Mouse (Mus musculus) megakaryocyte, embryonic 14.5 days (primary cell): ENCODE measurements around the gene Spry1.

ENCODE experiments used
- FLI1 ChIP-seq: IDR thresholded peaks from 2 replicates; pipeline ENCODE4 v1.6.1; 2012; ENCODE audit warnings: low read length, inconsistent platforms, mixed read lengths
- GATA1 ChIP-seq: IDR thresholded peaks from 3 replicates; pipeline ENCODE4 v1.6.1; 2012; ENCODE audit warnings: mixed read lengths, low read length, inconsistent platforms, borderline replicate concordance

GRCm38 (mm10) chr3:37640810-37641209 lies 1.1 kb downstream of the Spry1 start:
- TF ChIP-seq GATA1 (no peak), FLI1 (no peak)
